ENCODE assay signal across 8 mouse cellular contexts in the genomic region with DNA sequence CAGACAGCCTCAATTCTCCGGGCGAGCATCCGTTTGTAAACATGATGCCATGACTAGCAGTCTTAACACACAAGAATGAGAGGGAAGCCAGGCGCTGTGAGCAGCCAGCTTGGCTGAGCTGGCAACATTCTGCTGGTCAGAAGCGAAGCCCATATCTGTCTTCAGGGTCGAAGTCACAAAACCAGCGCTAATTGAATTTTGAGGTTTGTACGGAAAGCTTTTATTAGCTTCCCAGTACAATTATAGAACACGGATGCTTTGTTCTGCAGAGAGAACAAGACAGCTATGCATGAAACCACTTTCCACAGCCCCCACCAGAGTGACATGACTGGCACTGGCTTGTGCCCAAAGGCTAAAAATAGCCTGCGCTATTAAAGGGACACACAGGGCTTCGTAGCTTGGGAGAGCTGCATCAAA.
DNase-seq lines count a peak whose midpoint lies in the region; ATAC-seq and TF ChIP-seq lines count a peak whose summit lies in the region.

No protein-coding gene starts in this region.

- no peak for ATAC-seq in embryonic facial prominence, embryonic 13.5 days (ENCODE audit: insufficient number of reproducible peaks, insufficient read depth, low FRiP score, low TSS enrichment, low read depth)
- ATAC-seq in kidney, embryonic 14.5 days (ENCODE audit: low FRiP score, low TSS enrichment), result no peak

- no peaks in the 10 kb centered on the region for H3K9me3 ChIP-seq in embryonic facial prominence, embryonic 13.5 days
- no peaks in the 10 kb centered on the region for H3K9me3 ChIP-seq in embryonic facial prominence, embryonic 10.5 days
- H3K9me3 ChIP-seq in heart, embryonic 10.5 days, result no peaks in the 10 kb centered on the region
- H3K9me3 ChIP-seq in kidney, embryonic 14.5 days (ENCODE audit: control insufficient read depth, low read length), result no peaks in the 10 kb centered on the region

- H3K4me1 ChIP-seq in embryonic facial prominence, embryonic 13.5 days, result peaks cover 9% of the 10 kb centered on the region
- no peaks in the 10 kb centered on the region for H3K4me1 ChIP-seq in embryonic facial prominence, embryonic 10.5 days
- peaks cover 6% of the 10 kb centered on the region; the same call in 1 of the 2 replicates for H3K4me1 ChIP-seq in heart, embryonic 10.5 days
- H3K4me1 ChIP-seq in testis, adult 2 months (ENCODE audit: control insufficient read depth, insufficient read depth, low read length), result no peaks in the 10 kb centered on the region
- H3K4me1 ChIP-seq in kidney, embryonic 14.5 days (ENCODE audit: control insufficient read depth, insufficient read depth, low read length), result no peaks in the 10 kb centered on the region

- WGBS in embryonic facial prominence, embryonic 13.5 days, result 53% methylated on average over 11 of the region's 11 CpGs
- WGBS in embryonic facial prominence, embryonic 10.5 days, result 85% methylated on average over 11 of the region's 11 CpGs
- WGBS in heart, embryonic 10.5 days, result 51% methylated on average over 11 of the region's 11 CpGs
- 80% methylated on average over 11 of the region's 11 CpGs for WGBS in kidney, embryonic 14.5 days

- H3K27me3 ChIP-seq in embryonic facial prominence, embryonic 13.5 days, result no peaks in the 10 kb centered on the region
- no peaks in the 10 kb centered on the region for H3K27me3 ChIP-seq in embryonic facial prominence, embryonic 10.5 days (replicated peaks; ENCODE audit: low read depth, poor library complexity, severe bottlenecking)
- no peaks in the 10 kb centered on the region for H3K27me3 ChIP-seq in heart, embryonic 10.5 days (ENCODE audit: insufficient read depth, poor library complexity, severe bottlenecking)
- H3K27me3 ChIP-seq in testis, adult 2 months (ENCODE audit: control insufficient read depth, insufficient read depth, low read length), result no peaks in the 10 kb centered on the region
- no peaks in the 10 kb centered on the region for H3K27me3 ChIP-seq in kidney, embryonic 14.5 days (ENCODE audit: control insufficient read depth, insufficient read depth, low read length)

- DNase-seq in embryonic facial prominence, embryonic 10.5 days (ENCODE audit: low spot score), result no peak
- peak; percentile 92 for DNase-seq in cerebellum, adult 9-10 months
- peak; percentile 78 for DNase-seq in heart, embryonic 10.5 days (ENCODE audit: low spot score)
- DNase-seq in left cerebral cortex, adult 18-20 months (ENCODE audit: low spot score in 2 of 2), result peak; percentile 58 to 59
- no peak for DNase-seq in embryo, embryonic 10 days (ENCODE audit: low spot score)

- H3K9ac ChIP-seq in embryonic facial prominence, embryonic 13.5 days, result no peak overlapping the region
- H3K9ac ChIP-seq in kidney, embryonic 14.5 days (ENCODE audit: low read depth, low read length), result no peak overlapping the region

- no peak overlapping the region; the same call in 1 of the 2 replicates for H3K27ac ChIP-seq in embryonic facial prominence, embryonic 13.5 days
- no peak overlapping the region for H3K27ac ChIP-seq in embryonic facial prominence, embryonic 10.5 days (replicated peaks)
- peak overlapping the region; percentile 80 for H3K27ac ChIP-seq in heart, embryonic 10.5 days
- 0 out of 2 replicates have a peak overlapping the region, but pooled peaks have one; percentile 1 for H3K27ac ChIP-seq in testis, adult 2 months (ENCODE audit: control insufficient read depth, insufficient read depth, low read depth, low read length)
- no peak overlapping the region for H3K27ac ChIP-seq in kidney, embryonic 14.5 days (ENCODE audit: low read depth, low read length)

- H3K4me2 ChIP-seq in embryonic facial prominence, embryonic 13.5 days, result peak overlapping the region; percentile 16; the same call in 1 of the 2 replicates
- no peak overlapping the region for H3K4me2 ChIP-seq in kidney, embryonic 14.5 days (replicated peaks; ENCODE audit: low read depth, low read length)

- H3K4me3 ChIP-seq in embryonic facial prominence, embryonic 13.5 days, result no peak overlapping the region
- no peak overlapping the region for H3K4me3 ChIP-seq in embryonic facial prominence, embryonic 10.5 days
- H3K4me3 ChIP-seq in heart, embryonic 10.5 days, result no peak overlapping the region
- no peak overlapping the region for H3K4me3 ChIP-seq in testis, adult 2 months (ENCODE audit: control insufficient read depth, low read depth, low read length)
- no peak overlapping the region for H3K4me3 ChIP-seq in kidney, embryonic 14.5 days (ENCODE audit: low read length)

- TF ChIP-seq CTCF in testis, adult 2 months (IDR thresholded peaks at IDR 0.05; ENCODE audit: control insufficient read depth, insufficient read depth, insufficient replicate concordance, low read depth, low read length), result no peak

- no peaks in the 10 kb centered on the region for H3K36me3 ChIP-seq in embryonic facial prominence, embryonic 13.5 days
- no peaks in the 10 kb centered on the region for H3K36me3 ChIP-seq in embryonic facial prominence, embryonic 10.5 days (replicated peaks)
- no peaks in the 10 kb centered on the region for H3K36me3 ChIP-seq in heart, embryonic 10.5 days
- no peaks in the 10 kb centered on the region for H3K36me3 ChIP-seq in testis, adult 2 months (ENCODE audit: control insufficient read depth, insufficient read depth, low read length)
- H3K36me3 ChIP-seq in kidney, embryonic 14.5 days (ENCODE audit: control insufficient read depth, insufficient read depth, low read length), result no peaks in the 10 kb centered on the region

- no peak for TF ChIP-seq POLR2A in testis, adult 2 months (IDR thresholded peaks at IDR 0.05; ENCODE audit: control insufficient read depth, low read depth, low read length)

Comparison
In these comparisons a context has a peak if more than half of its experiments do, and no peak if none do; other contexts are left out.
1. H3K27ac ChIP-seq: peak in heart, embryonic 10.5 days (single experiment) and testis, adult 2 months (single experiment); none in embryonic facial prominence, embryonic 13.5 days (single experiment), embryonic facial prominence, embryonic 10.5 days (single experiment) and kidney, embryonic 14.5 days (single experiment).
2. DNase-seq: peak in cerebellum, adult 9-10 months (single experiment), heart, embryonic 10.5 days (single experiment) and left cerebral cortex, adult 18-20 months (2 of 2); none in embryonic facial prominence, embryonic 10.5 days (single experiment) and embryo, embryonic 10 days (single experiment).